Mouse (Mus musculus) testis, adult 2 months (tissue): Measurements from ENCODE around the gene Slc16a6.

ENCODE experiments used
- CTCF ChIP-seq: fragments of 200-500 bp; IDR thresholded peaks from 2 replicates; pipeline ENCODE4 v1.5.1; 2012; ENCODE audit warnings: low read depth, mild to moderate bottlenecking, inconsistent platforms, low read length, moderate library complexity; ENCODE audit not compliant: control insufficient read depth, insufficient read depth, insufficient replicate concordance
- POLR2A ChIP-seq: fragments of 200-500 bp; IDR thresholded peaks from 2 replicates; pipeline ENCODE4 v1.6.1; 2012; ENCODE audit warnings: low read depth, mild to moderate bottlenecking, inconsistent platforms, low read length, moderate library complexity; ENCODE audit not compliant: control insufficient read depth

GRCm38 (mm10) chr11:109480440-109480839 lies 7.0 kb upstream of the Slc16a6 start:
- TF ChIP-seq CTCF, result no peak
- TF ChIP-seq POLR2A, result no peak
